Mouse (Mus musculus) midbrain, postnatal 0 days (tissue): ENCODE measurements around the gene Fbxo44. TPM values are rescaled to one million over a fixed set of nuclear protein-coding genes. Genes with fewer than 3 reads are reported as not detected.
"Not testable (repeated sequence)": the region's sequence is repeated elsewhere in the genome, so short reads cannot be mapped to it uniquely, and the experiment has no call there.

Source experiments
- ATAC-seq: fragments of 200-750 bp; cut with Nextera tagmentation; 2 replicates; pipeline ENCODE4 v1.8.0; 2017; ENCODE audit warnings: moderate number of reproducible peaks, mild to moderate bottlenecking, moderate TSS enrichment, moderate library complexity; ENCODE audit not compliant: low FRiP score
- DNase-seq: peaks from one replicate; pipeline ENCODE4 v3.0.0-alpha.2; 2015; ENCODE audit warnings: low spot score
- H3K27ac ChIP-seq: fragments of 300-500 bp; sonication (generic); 2 replicates; pipeline ENCODE4 v1.5.1; 2014; ENCODE audit warnings: low read depth, mild to moderate bottlenecking, low read length, mixed read lengths
- H3K27me3 ChIP-seq: fragments of 300-500 bp; sonication (generic); 2 replicates; pipeline ENCODE4 v1.6.1; 2014; ENCODE audit warnings: low read length, control low read depth, mixed read lengths; ENCODE audit not compliant: insufficient read depth
- H3K36me3 ChIP-seq: fragments of 300-500 bp; sonication (generic); 2 replicates; pipeline ENCODE4 v1.6.1; 2014; ENCODE audit warnings: low read length, control low read depth, mixed read lengths; ENCODE audit not compliant: insufficient read depth
- H3K4me1 ChIP-seq: fragments of 300-500 bp; sonication (generic); 2 replicates; pipeline ENCODE4 v1.6.1; 2014; ENCODE audit warnings: mild to moderate bottlenecking, control low read depth, antibody characterized with exemption, low read length, mixed read lengths; ENCODE audit not compliant: insufficient read depth
- H3K4me2 ChIP-seq: fragments of 300-500 bp; sonication (generic); 2 replicates; pipeline ENCODE4 v1.6.1; 2014; ENCODE audit warnings: low read depth, mild to moderate bottlenecking, low read length, mixed read lengths; ENCODE audit not compliant: poor library complexity, severe bottlenecking
- H3K4me3 ChIP-seq: fragments of 300-500 bp; sonication (generic); 2 replicates; pipeline ENCODE4 v1.5.1; 2014; ENCODE audit warnings: low read depth, mild to moderate bottlenecking, low read length, moderate library complexity
- H3K9ac ChIP-seq: fragments of 300-500 bp; sonication (generic); replicated peaks from 2 replicates; pipeline ENCODE4 v1.6.1; 2014; ENCODE audit warnings: mild to moderate bottlenecking, low read length, moderate library complexity, mixed read lengths; ENCODE audit not compliant: poor library complexity, severe bottlenecking
- H3K9me3 ChIP-seq: fragments of 300-500 bp; sonication (generic); 2 replicates; pipeline ENCODE4 v1.6.1; 2016; ENCODE audit warnings: low read length, control low read depth
- CTCF ChIP-seq: IDR thresholded peaks from 2 replicates; pipeline ENCODE4 v1.5.1; 2016; ENCODE audit warnings: antibody characterized with exemption, mild to moderate bottlenecking
- WGBS: fragments of 180-500 bp; shearing (Covaris S2); extraction: QIAGEN DNeasy Blood & Tissue Kit; methylation state at CpG from one replicate; pipeline ENCODE4 v1.1.7; 2014; 5-methylcytosine and 5-hydroxymethylcytosine counted together
- polyA plus RNA-seq: library from polyadenylated mRNA; unstranded; fragments of >200 nt; fragmentation: Nextera tagmentation; extraction: Ambion mirVana; gene quantifications from 2 replicates; pipeline ENCODE4 v1.2.1, GENCODE M21; 2015
- total RNA-seq: library from RNA; depleted of rRNA; stranded (reverse); fragments of >200 nt; gene quantifications from 2 replicates; pipeline ENCODE4 v1.2.3, GENCODE M21; 2014

Fbxo44 gene
- total and polyA plus RNA-seq, 2 experiments from 2014 or later, result 107 to 189 TPM

DNA sequence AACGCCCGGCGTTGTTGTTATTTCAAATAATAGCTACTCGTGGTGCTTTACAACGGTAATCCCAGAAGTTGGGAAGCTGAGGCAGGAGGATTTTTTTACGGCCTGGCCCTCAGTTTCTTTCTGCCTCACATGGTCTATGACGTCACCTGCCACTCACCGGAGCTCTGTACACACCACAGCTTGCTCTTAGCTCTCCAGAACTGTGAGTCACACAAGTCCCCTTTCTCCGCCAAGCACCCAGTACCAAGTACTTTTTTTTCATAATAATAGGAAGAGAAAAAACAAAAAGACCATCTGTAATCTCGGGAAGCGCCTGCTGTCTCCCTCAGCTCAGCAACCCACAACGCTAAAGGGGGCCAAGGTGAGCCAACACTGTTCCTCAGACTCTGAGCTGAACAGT is 21.2 kb upstream of the Fbxo44 start:
- 91% methylated on average over 12 of the region's 12 CpGs for whole genome bisulfite sequencing
- no peaks in the 10 kb centered on the region for H3K9me3 ChIP-seq
- H3K27ac ChIP-seq, result no peak overlapping the region
- H3K4me3 ChIP-seq, result no peak overlapping the region
- TF ChIP-seq CTCF, result no peak
- no peaks in the 10 kb centered on the region for H3K4me1 ChIP-seq
- no peak overlapping the region for H3K9ac ChIP-seq
- H3K4me2 ChIP-seq, result no peak overlapping the region
- DNase-seq (no peak), ATAC-seq (no peak)
- 0 out of 2 replicates have a peak, but pooled peaks cover 6% of the 10 kb centered on the region for H3K27me3 ChIP-seq
- H3K36me3 ChIP-seq, result no peaks in the 10 kb centered on the region

DNA sequence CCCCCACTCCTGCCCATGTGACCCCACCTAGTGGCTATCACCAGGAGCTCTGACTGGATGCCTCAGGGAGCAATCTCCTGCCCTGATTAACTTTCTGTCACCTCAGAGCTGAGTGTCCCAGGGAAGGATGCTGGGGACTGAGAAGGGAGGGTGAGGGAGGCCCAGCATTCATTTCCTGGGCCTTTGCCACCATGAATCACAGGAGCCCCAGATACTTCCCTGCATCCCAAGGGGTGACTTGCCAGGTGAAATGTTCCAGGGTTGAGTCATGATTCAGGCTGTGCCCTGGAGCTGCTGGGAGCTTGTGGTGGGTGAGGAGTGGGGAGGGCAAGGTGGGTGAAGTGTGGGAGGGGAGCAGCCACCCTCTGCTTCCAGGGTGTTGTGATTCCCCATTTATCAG is 17.4 kb upstream of the Fbxo44 start:
- peaks cover 3% of the 10 kb centered on the region; the same call in 1 of the 2 replicates for H3K4me1 ChIP-seq
- ATAC-seq (no peak), DNase-seq (no peak)
- no peak for TF ChIP-seq CTCF
- H3K27ac ChIP-seq, result no peak overlapping the region
- H3K27me3 ChIP-seq, result peaks cover 6% of the 10 kb centered on the region; the same call in 1 of the 2 replicates
- H3K9me3 ChIP-seq, result no peaks in the 10 kb centered on the region
- no peak overlapping the region for H3K4me2 ChIP-seq
- no peak overlapping the region for H3K9ac ChIP-seq
- H3K4me3 ChIP-seq, result no peak overlapping the region
- no peaks in the 10 kb centered on the region for H3K36me3 ChIP-seq

DNA sequence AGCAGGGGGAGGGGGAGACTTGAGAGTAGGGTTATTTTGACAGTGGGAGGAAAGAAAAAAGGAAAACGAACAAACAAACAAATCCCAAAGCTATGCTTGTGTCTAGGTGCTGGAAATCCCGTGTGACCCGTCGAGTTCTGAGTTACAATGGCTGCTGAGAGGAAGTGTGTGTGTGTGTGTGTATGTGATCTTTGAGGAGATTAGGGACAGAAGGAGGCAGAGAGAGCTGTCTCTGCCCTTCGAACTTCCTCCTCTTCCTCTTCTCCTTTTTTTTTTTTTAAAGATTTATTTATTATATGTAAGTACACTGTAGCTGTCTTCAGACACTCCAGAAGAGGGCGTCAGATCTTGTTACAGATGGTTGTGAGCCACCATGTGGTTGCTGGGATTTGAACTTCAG is 16.3 kb upstream of the Fbxo44 start:
- H3K9ac ChIP-seq, DNase-seq, ATAC-seq, H3K4me2 ChIP-seq, H3K27me3 ChIP-seq, H3K4me3 ChIP-seq, H3K4me1 ChIP-seq, H3K9me3 ChIP-seq, H3K27ac ChIP-seq, H3K36me3 ChIP-seq: not testable (repeated sequence)
- WGBS, result 70% methylated on average over 5 of the region's 6 CpGs

- peaks cover 3% of the 10 kb centered on the region; the same call in 1 of the 2 replicates for H3K4me1 ChIP-seq
- H3K27me3 ChIP-seq, result peaks cover 15% of the 10 kb centered on the region
- H3K36me3 ChIP-seq, result no peaks in the 10 kb centered on the region
- H3K9me3 ChIP-seq, result no peaks in the 10 kb centered on the region
- DNase-seq (peak; percentile 47), ATAC-seq (no peak)
- 6% methylated on average over 12 of the region's 12 CpGs for WGBS
- peak; percentile 20; the same call in 1 of the 2 replicates for TF ChIP-seq CTCF
- H3K4me3 ChIP-seq, result peak overlapping the region; percentile 32; the same call in 1 of the 2 replicates
- H3K9ac ChIP-seq, result no peak overlapping the region
- H3K4me2 ChIP-seq, result peak overlapping the region; percentile 51
- 0 out of 2 replicates have a peak overlapping the region, but pooled peaks have one; percentile 55 for H3K27ac ChIP-seq
Measured at GRCm38 (mm10) chr4:148174495-148174862, 14.2 kb upstream of the Fbxo44 start.

DNA sequence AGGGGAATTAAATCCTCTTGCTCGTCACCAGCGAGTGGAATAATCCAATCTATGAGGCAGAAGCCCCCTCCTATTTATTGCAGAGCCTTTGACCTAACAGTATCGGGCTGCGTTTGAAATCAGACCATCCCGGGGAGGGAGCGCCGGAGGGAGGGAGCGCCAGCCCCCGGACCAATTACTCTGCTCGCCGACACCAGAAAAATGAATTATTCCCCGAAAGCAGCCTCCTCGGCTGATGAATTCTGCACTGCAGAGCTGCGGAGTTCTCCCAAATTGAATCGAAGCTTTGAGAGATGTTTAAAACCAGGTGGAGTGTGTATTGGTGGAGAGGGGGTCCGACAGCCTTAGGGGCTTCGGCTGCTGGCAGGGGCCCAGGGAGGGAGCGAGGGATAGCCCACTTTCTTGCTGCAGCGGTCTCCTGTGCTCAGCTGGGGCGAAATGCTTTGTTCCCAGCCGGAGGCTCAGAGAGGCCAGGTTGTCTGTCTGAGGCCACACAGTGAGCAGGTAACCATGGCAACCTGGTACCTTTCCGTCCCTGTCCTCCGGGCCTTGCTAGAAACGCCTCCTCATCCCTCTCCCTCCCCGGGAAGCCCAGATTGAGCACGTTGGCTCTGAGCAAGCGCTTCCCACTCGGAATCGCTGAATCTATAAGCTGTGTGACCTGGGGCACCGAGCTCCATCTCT is 13.7 kb upstream of the Fbxo44 start:
- H3K27ac ChIP-seq, result 0 out of 2 replicates have a peak overlapping the region, but pooled peaks have one; percentile 55

DNA sequence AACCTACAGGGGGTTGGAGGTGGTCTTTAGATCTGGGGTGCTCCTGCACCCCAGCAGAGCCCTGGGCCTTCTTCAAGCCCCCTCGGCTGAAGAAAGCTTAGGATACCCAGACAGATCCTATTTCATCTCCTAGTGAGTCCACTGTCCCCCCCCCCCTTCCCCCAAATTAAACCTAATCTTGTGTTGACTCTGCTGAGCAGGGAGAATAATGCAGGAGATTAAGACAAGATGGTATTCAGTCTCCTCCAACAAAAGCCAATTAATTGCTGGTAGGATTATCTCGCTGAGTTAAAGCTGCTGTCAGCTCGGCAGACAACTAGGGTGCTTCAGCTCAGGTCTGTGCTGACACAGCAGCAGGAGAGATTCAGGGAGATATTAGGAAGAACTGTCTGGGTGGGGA is 11.0 kb upstream of the Fbxo44 start:
- Histone ChIP-seq H3K36me3 (no peaks in the 10 kb centered on the region), H3K27me3 (peaks cover 16% of the 10 kb centered on the region), H3K4me3 (no peak overlapping the region), H3K9me3 (no peaks in the 10 kb centered on the region), H3K9ac (no peak overlapping the region), H3K4me1 (peaks cover 3% of the 10 kb centered on the region; the same call in 1 of the 2 replicates), H3K4me2 (no peak overlapping the region), H3K27ac (no peak overlapping the region)
- WGBS, result 20% methylated on average over 3 of the region's 3 CpGs
- TF ChIP-seq CTCF, result no peak
- ATAC-seq, result no peak
- no peak for DNase-seq

More for the DNA sequence above, 13.7 kb upstream of the Fbxo44 start:
- Histone ChIP-seq H3K9me3 (no peaks in the 10 kb centered on the region), H3K4me1 (peaks cover 3% of the 10 kb centered on the region; the same call in 1 of the 2 replicates), H3K27me3 (peaks cover 15% of the 10 kb centered on the region), H3K9ac (peak overlapping the region; percentile 48), H3K4me2 (peak overlapping the region; percentile 51), H3K36me3 (no peaks in the 10 kb centered on the region), H3K4me3 (peak overlapping the region; percentile 32)
- ATAC-seq (peak; percentile 47; the same call in 1 of the 2 replicates), DNase-seq (peak; percentile 75)
- 0% methylated on average over 30 of the region's 30 CpGs for WGBS
- TF ChIP-seq CTCF, result no peak
